Mouse (Mus musculus) hematopoietic multipotent progenitor cell, adult 10-12 weeks (in vitro differentiated cells): Measurements from ENCODE around the gene Tmem178. TPM values are rescaled to one million over a fixed set of nuclear protein-coding genes. Genes with fewer than 3 reads are reported as not detected.

Experiments used
- polyA plus RNA-seq: library from polyadenylated mRNA; stranded (reverse); fragments of >175 nt; gene quantifications from 2 replicates; pipeline ENCODE4 v1.2.3, GENCODE M21; 2012; ENCODE audit warnings: low replicate concordance

Tmem178 gene
- 0.18 TPM in 1 of 2 replicates, not detected in the other for polyA plus RNA-seq

GRCm38 (mm10) chr17:80944530-80945198 lies at the start of gene Tmem178:
Tmem178 (plus strand) TSS chr17:80944632.

Other genes with a start within 250 kb of the Tmem178 start
- gene Map4k3, start 216.1 kb upstream of the Tmem178 start, polyA plus RNA-seq, result 3.3 and 12.0 TPM in 2 replicates
- 0.91 and 1.1 TPM in 2 replicates for gene Thumpd2, start 120.5 kb downstream of the Tmem178 start, polyA plus RNA-seq